Mouse (Mus musculus) left cerebral cortex, adult 2 months (tissue): Measurements from ENCODE around the gene Ddx20. TPM values are rescaled to one million over a fixed set of nuclear protein-coding genes. Genes with fewer than 3 reads are reported as not detected.
"Not testable (repeated sequence)": the region's sequence is repeated elsewhere in the genome, so short reads cannot be mapped to it uniquely, and the experiment has no call there.

Experiments used
- DNase-seq, 2 experiments: peaks; one replicate each; pipeline ENCODE4 v3.0.0; 2021 to 2022; ENCODE audit warnings: low spot score in 2 of 2, mixed read lengths in 1 of 2; ENCODE audit errors: extremely low spot score in 1 of 2
- H3K27ac ChIP-seq: fragments of 200-600 bp; 2 replicates; pipeline ENCODE4 v1.8.1; 2022
- H3K4me3 ChIP-seq: fragments of 200-600 bp; 2 replicates; pipeline ENCODE4 v1.8.1; 2022
- CTCF ChIP-seq: fragments of 200-600 bp; IDR thresholded peaks from 2 replicates; pipeline ENCODE4 v1.8.1; 2022; ENCODE audit warnings: antibody characterized with exemption, mild to moderate bottlenecking, moderate library complexity
- intact Hi-C: fragments of 180-260 bp; cut with DNase I; formaldehyde crosslinking; loops from one replicate; pipeline ENCODE4 v1.15.1; 2025
- total RNA-seq, 2 experiments: library from RNA; stranded (reverse); gene quantifications; 2 replicates each; pipeline ENCODE4 v1.2.3; 2021

The Ddx20 gene
- total RNA-seq, 2 experiments from 2014 or later: 11.7 to 12.4 TPM

DNA sequence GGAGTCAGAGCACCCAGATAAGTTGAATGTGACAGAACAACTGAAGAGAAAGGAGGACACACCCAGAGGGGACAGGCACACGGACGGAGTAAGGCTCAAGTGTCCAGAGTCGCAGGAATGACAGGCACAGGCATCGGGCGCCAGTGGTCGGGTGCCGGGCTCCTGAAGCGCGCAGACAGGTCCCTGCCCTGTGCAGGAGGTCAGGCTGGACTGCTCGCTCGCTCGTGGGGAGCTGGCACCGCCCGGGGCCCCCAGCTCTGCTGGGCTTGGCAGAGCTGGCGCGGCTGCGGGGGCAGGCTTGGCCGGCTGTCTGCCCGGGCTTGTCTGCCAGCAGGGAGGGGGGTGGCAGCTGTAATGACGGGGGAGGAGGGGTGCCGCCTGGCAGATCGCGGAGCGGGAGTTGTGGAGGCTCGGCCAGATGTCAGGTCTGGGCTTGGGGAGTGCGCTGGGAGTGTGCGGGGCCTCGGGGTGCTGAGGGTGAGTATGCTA is 17.7 kb upstream of the Ddx20 start:
- Histone ChIP-seq H3K4me3 (peak overlapping the region; percentile 71), H3K27ac (peak overlapping the region; percentile 95)
- intact Hi-C loops: loop anchor here (1.0 kb wide), 2 partner anchors 11 to 12 kb away; no protein-coding TSS in a partner anchor
- DNase-seq: peak; percentile 85 to 92
- no peak for TF ChIP-seq CTCF

DNA sequence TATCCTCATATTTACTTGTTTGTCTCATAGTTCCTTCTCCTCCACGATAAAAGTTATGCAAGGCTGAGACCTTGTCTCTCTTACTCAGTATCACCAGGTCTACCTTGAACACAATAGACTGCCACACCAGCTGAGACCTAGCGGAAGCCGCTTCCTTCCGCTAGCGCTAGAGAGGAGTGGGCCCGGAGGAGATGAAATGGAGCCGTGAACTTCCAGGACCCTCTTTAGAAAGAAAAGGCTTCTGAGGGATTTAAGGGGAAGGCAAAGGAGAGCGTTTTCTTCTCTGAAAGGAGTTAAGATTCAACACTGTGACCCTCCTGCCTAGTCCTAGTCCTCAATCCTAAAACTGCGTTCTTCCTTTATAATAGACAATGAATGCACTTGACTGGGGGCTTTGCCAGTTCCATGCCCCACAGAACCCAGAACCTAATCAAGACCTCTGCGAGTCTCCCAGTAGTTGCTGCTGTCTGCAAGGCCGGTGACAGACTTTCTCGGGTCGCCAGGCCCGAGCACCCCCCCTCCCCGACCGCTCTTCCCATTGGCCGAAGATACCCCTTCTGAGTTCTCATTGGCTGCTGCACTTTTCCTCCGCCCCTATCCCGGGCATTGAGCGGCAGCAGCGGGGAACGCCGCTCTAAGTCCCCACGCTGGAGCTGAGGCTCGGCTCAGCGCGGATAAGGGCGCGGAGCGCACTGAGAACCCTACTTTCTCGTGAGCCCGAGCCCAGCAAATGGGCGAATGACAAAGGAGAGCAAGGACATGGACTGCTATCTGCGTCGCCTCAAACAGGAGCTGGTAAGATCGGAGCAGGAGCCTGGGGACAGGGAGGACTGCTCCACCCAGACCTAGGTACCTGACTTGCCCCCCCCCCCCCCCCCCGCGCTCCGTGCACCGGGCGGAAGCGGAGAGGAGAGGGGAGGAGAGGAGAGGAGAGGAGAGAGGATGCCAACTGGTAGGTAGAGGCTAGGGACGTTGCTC is 16.9 kb upstream of the Ddx20 start, which contains the start of gene Inka2:
Inka2 (plus strand) TSS at position 569 of the 978 bp plus-strand sequence.
- H3K27ac ChIP-seq: peak within 1 kb of the TSS; percentile 95
- no peak for TF ChIP-seq CTCF
- intact Hi-C loops: loop anchor here (1.0 kb wide), 2 partner anchors 11 to 12 kb away; no protein-coding TSS in a partner anchor
- H3K4me3 ChIP-seq: peak within 1 kb of the TSS; percentile 71
- DNase-seq: peak; percentile 84

DNA sequence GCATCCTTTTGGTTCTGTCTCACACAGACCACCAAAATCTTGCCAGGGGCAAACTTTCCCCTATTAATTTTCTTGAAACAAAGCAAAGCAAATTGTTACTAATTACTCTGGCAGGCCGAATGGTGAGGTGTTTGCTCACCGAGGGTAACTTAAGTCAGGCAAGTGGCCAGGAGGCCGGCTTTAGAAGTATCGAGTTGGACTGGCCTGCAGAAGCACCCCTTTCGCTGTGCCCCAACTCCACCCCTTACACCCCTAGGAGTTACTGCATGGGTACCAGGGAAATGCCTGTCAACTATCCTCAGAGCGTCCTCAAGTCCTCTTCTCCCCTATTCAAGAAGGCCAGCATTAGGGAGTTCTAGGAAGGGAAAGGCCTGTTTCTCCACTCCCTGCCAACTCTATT is 16.2 kb upstream of the Ddx20 start:
- no peak for DNase-seq
- Histone ChIP-seq H3K27ac (no peak overlapping the region), H3K4me3 (no peak overlapping the region)
- no peak for TF ChIP-seq CTCF
- intact Hi-C loops: no loop called here

DNA sequence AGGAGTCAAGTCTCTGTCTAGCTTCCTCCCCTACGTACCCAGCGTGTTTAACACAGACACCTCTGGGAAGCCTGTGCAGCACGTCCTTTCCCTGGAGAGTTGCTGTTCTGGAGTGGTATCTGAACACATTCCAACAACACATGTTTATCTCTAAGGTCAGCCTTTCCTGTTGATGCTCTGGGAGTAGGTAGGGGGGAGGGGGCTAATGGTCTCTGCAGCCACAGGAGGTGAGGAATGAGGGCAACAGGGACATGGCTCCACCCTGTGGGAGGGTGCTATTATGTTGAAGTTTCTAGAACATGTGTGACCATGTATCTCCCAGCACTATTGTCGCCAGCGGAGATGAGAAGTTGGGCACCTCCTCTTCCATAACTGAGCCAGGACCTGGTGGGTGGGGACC is 14.0 kb upstream of the Ddx20 start:
- H3K4me3 ChIP-seq: no peak overlapping the region
- intact Hi-C loops: no loop called here
- no peak for DNase-seq
- no peak for TF ChIP-seq CTCF
- H3K27ac ChIP-seq: no peak overlapping the region

DNA sequence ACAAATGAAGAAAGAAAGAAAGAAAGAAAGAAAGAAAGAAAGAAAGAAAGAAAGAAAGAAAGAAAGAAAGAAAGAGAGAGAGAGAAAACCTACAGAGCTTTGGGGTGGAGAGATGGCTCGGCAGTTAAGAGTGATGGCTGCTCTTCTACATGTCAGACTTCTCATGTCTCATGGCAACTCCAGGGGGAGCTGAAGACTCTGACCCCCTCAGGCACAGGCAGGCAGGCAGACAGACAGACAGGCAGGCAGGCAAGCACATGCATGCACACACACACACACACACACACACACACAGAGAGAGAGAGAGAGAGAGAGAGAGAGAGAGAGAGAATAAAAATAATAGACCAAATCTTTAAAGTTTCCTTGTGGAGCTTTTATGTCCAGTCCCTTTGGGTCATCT is 13.4 kb upstream of the Ddx20 start:
- H3K27ac ChIP-seq, DNase-seq, intact Hi-C loops, H3K4me3 ChIP-seq: not testable (repeated sequence)

GRCm38 (mm10) chr3:105699241-105699933 is 12.0 kb upstream of the Ddx20 start:
- no peak overlapping the region for H3K4me3 ChIP-seq
- no peak for DNase-seq
- TF ChIP-seq CTCF: no peak
- no peak overlapping the region for H3K27ac ChIP-seq
- intact Hi-C loops: no loop called here

DNA sequence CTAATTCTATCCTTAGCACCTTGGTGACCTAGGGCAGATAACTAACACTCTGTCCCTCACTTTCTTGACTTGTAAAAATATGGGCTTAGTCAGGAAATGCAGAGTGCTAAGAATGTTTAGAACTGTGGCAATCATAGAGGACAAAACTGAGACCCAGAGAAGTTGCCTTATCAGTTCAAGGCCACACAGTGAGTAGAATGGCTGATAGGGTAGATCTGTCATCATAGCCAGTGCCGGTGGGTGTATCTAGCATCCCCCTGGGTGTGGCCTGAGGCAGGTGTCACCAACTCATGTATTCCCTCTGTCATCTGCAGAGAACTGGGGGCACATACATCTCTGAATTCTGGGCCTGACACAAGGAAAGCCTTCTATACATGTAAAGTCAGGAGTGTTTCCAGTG is 10.9 kb upstream of the Ddx20 start:
- intact Hi-C loops: no loop called here
- Histone ChIP-seq H3K4me3 (no peak overlapping the region), H3K27ac (no peak overlapping the region)
- no peak for TF ChIP-seq CTCF
- DNase-seq: no peak

DNA sequence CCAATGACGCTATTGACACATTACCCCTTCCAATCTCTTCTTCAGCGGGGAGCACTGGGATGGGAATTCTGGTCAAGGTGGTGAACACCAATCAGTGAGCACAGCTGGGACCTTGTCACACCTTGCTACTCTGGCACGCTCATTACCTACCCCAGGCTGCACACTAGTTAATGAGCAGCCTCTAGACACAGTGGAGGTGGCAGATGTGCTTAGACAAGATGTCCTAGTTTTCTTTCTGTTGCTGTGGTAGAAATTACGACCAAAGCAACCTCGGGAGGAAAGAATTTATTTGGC is 9.7 kb upstream of the Ddx20 start:
- no peak for TF ChIP-seq CTCF
- DNase-seq: no peak
- no peak overlapping the region for H3K4me3 ChIP-seq
- H3K27ac ChIP-seq: peak overlapping the region; percentile 90
- intact Hi-C loops: no loop called here

DNA sequence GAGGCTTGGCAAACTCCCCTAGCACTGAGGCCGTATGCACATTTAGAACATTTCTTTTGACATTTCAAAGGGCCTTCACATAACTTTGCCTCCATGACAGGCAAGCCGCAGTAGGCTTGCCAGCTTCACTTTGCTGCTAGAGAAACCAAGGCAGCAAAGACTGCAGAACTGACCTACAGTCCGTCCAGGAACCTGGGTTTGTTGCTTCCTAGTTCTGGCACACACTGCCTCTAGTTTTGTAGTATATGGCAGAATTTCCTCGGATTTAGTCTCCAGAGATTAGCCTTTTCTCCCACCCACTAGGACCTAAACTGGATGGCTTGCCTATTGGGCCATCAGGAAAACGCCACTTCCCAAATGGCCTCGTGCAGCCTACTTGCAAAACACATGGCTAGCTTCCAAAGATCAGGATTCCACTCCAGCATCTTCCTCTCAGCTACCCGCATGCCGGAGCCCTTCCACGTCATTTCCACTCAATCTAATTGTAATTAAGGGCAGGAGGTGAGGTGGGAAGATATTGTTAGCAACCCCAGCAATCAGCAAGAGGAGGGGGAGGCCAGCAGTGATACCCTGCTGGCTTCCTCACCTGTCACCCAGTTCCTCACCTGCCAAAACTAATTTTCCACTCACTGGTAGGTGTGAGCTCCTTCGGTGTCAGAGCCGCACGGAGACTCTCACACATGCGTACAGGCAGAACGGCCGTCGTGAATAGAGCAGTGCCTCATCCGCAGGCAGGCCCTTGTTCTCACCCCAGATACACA is 9.2 kb upstream of the Ddx20 start:
- intact Hi-C loops: no loop called here
- TF ChIP-seq CTCF: no peak
- DNase-seq: peak in 1 of 2 experiments; percentile 21
- H3K27ac ChIP-seq: peak overlapping the region; percentile 90
- no peak overlapping the region for H3K4me3 ChIP-seq

DNA sequence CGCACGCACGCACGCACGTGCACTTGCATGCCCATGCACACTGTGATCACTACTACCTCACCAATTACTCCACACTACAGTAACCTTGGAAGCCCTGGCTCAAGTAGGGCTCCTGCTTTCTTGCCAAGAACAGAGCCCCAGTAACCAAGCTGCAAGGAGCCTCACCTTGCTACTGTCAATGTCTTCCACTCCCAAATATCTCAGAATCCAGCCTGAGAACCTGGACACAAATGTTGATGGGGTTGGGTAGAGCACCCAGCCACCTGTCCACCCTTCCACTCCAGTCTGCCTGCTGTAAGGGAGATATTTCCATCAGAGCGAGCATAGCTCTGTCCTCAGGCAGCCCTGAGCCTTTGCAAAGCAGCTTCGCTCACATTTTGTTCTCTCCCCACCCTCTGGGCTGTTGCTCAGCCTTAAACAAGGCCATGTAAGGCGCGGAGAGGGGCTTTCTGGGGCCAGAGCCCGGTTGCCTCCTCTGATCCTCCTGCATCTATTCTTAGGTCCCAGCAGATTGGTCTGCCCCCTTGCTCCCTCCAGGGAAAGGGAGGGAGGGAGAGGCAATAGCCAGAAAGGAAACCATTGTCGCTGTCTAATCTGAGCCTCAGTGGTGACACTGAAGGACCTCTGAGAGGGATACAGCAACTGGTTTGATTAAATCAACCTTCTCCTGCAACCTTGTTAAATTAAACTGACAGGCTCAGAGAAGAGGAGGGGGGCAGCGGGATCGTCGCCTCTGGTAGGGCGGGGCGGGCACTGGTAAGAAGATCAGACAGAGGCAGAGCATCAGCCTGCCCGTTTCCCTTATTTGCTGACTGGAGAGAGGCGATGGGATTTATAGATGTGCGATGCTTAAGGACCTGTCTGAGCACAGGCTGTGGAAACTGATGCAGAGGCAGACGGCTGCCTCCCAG is 8.4 kb upstream of the Ddx20 start:
- no peak for TF ChIP-seq CTCF
- H3K4me3 ChIP-seq: no peak overlapping the region
- peak overlapping the region; percentile 90 for H3K27ac ChIP-seq

More for the DNA sequence above, 8.4 kb upstream of the Ddx20 start:
- DNase-seq: peak; percentile 15 to 19
- intact Hi-C loops: no loop called here
